Mouse (Mus musculus) cortical plate, adult 2 months (tissue): ENCODE data around the gene F3.

Source experiments
- CTCF ChIP-seq: fragments of 200-500 bp; IDR thresholded peaks from 2 replicates; pipeline ENCODE4 v1.5.1; 2011; ENCODE audit warnings: mild to moderate bottlenecking, control low read depth, low read length; ENCODE audit not compliant: insufficient read depth; ENCODE audit errors: extremely low read depth
- POLR2A ChIP-seq: fragments of 200-500 bp; IDR thresholded peaks from 2 replicates; pipeline ENCODE4 v1.6.1; 2011; ENCODE audit warnings: mild to moderate bottlenecking, low read length, control low read depth; ENCODE audit not compliant: insufficient read depth; ENCODE audit errors: extremely low read depth

DNA sequence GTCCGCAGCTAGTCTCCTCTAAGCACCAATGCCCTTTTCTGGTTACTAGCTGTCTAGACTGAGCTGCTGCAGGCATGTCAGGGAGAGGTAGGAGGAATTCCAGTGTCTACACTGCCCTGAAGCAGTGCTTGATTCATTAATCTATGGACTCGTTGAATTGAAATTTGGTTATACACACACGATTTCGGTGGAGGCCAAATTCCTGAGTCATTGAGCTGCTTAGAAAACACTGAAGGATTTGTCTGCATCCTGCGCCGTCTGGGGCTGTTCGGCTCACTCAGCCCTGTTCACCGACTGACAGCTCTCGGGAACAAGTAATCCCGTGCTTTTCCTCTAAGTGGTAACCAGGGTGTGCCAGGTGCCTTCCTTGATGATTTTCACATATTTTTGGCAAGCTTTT, 2.3 kb downstream of the F3 start:
- TF ChIP-seq CTCF (no peak), POLR2A (no peak)
